Mouse (Mus musculus) MEL (cell line): ENCODE data around the gene Pdzd2. TPM values are rescaled to one million over a fixed set of nuclear protein-coding genes. Genes with fewer than 3 reads are reported as not detected.

Experiments
- DNase-seq: peaks from one replicate; pipeline ENCODE4 v3.0.0; 2011; ENCODE audit warnings: low read depth, low spot score
- H3K27ac ChIP-seq: 2 replicates; pipeline ENCODE4 v1.5.1; 2012; ENCODE audit warnings: low read depth, mild to moderate bottlenecking, control low read depth, low read length, moderate library complexity; ENCODE audit not compliant: control insufficient read depth
- H3K27me3 ChIP-seq, 2 experiments: fragments of 150-350 bp in 1 of 2; sonication (generic) in 1 of 2; 2 replicates each; pipeline ENCODE4 v1.6.1; 2012; ENCODE audit warnings: low read length in 2 of 2, mild to moderate bottlenecking in 2 of 2, improper control_type of control experiment in 1 of 2, moderate library complexity in 1 of 2; ENCODE audit not compliant: insufficient read depth in 2 of 2, control insufficient read depth in 1 of 2
- H3K36me3 ChIP-seq, 2 experiments: 2 replicates each; pipeline ENCODE4 v1.6.1; 2012 to 2014; ENCODE audit warnings: low read length in 2 of 2, improper control_type of control experiment in 1 of 2, inconsistent platforms in 1 of 2, mild to moderate bottlenecking in 1 of 2; ENCODE audit not compliant: insufficient read depth in 2 of 2, control insufficient read depth in 1 of 2
- H3K4me1 ChIP-seq, 2 experiments: fragments of 150-350 bp in 1 of 2; sonication (generic) in 1 of 2; 2 replicates each; pipeline ENCODE4 v1.6.1; 2012; ENCODE audit warnings: low read length in 2 of 2, improper control_type of control experiment in 1 of 2, mild to moderate bottlenecking in 1 of 2; ENCODE audit not compliant: insufficient read depth in 2 of 2, control insufficient read depth in 1 of 2
- H3K4me3 ChIP-seq, 2 experiments: fragments of 150-350 bp in 1 of 2; sonication (generic) in 1 of 2; 2 replicates each; pipeline ENCODE4 v1.5.1; 2012; ENCODE audit warnings: low read depth in 2 of 2, low read length in 2 of 2, mild to moderate bottlenecking in 2 of 2, moderate library complexity in 2 of 2, control low read depth in 1 of 2, improper control_type of control experiment in 1 of 2; ENCODE audit not compliant: control insufficient read depth in 1 of 2, insufficient read depth in 1 of 2
- H3K79me2 ChIP-seq: 2 replicates; pipeline ENCODE4 v1.6.1; 2012; ENCODE audit warnings: mild to moderate bottlenecking, low read length, moderate library complexity; ENCODE audit not compliant: control insufficient read depth, poor library complexity, insufficient read depth
- H3K9ac ChIP-seq: 2 replicates; pipeline ENCODE4 v1.6.1; 2012; ENCODE audit warnings: low read depth, mild to moderate bottlenecking, control low read depth, low read length, moderate library complexity; ENCODE audit not compliant: control insufficient read depth, poor library complexity, severe bottlenecking
- H3K9me3 ChIP-seq: fragments of 150-350 bp; sonication (generic); replicated peaks from 2 replicates; pipeline ENCODE4 v1.6.1; 2012; ENCODE audit warnings: mild to moderate bottlenecking, low read length, improper control_type of control experiment, moderate library complexity; ENCODE audit not compliant: insufficient read depth
- BHLHE40 ChIP-seq: IDR thresholded peaks from 2 replicates; pipeline ENCODE4 v1.6.1; 2012; ENCODE audit warnings: low read depth, mild to moderate bottlenecking, inconsistent platforms, low read length, improper control_type of control experiment, borderline replicate concordance
- CHD1 ChIP-seq: IDR thresholded peaks from 2 replicates; pipeline ENCODE4 v1.6.1; 2012; ENCODE audit warnings: low read depth, mild to moderate bottlenecking, inconsistent platforms, low read length, improper control_type of control experiment
- CHD2 ChIP-seq: IDR thresholded peaks from 2 replicates; pipeline ENCODE4 v1.6.1; 2011; ENCODE audit warnings: low read length, improper control_type of control experiment
- E2F4 ChIP-seq: IDR thresholded peaks from 2 replicates; pipeline ENCODE4 v1.6.1; 2011; ENCODE audit warnings: low read depth, low read length, improper control_type of control experiment, borderline replicate concordance
- ELF1 ChIP-seq: IDR thresholded peaks from 2 replicates; pipeline ENCODE4 v1.6.1; 2014; ENCODE audit warnings: low read depth, mild to moderate bottlenecking, inconsistent platforms, low read length, improper control_type of control experiment, moderate library complexity
- ETS1 ChIP-seq: IDR thresholded peaks from 2 replicates; pipeline ENCODE4 v1.6.1; 2012; ENCODE audit warnings: low read depth, mild to moderate bottlenecking, inconsistent platforms, low read length, improper control_type of control experiment, moderate library complexity
- GABPA ChIP-seq: IDR thresholded peaks from 2 replicates; pipeline ENCODE4 v1.6.1; 2012; ENCODE audit warnings: low read depth, mild to moderate bottlenecking, inconsistent platforms, low read length, improper control_type of control experiment, moderate library complexity
- HCFC1 ChIP-seq: IDR thresholded peaks from 2 replicates; pipeline ENCODE4 v1.6.1; 2012; ENCODE audit warnings: low read depth, mild to moderate bottlenecking, inconsistent platforms, low read length, improper control_type of control experiment, moderate library complexity
- JUND ChIP-seq: IDR thresholded peaks from 2 replicates; pipeline ENCODE4 v1.6.1; 2011; ENCODE audit warnings: low read depth, mild to moderate bottlenecking, improper control_type of control experiment, low read length
- KAT2A ChIP-seq: conservative IDR thresholded peaks from 2 replicates; pipeline ENCODE4 v1.6.1; 2012; ENCODE audit warnings: low read depth, low read length, improper control_type of control experiment, inconsistent platforms
- MAFK ChIP-seq: IDR thresholded peaks from 2 replicates; pipeline ENCODE4 v1.6.1; 2011; ENCODE audit warnings: low read depth, mild to moderate bottlenecking, low read length, improper control_type of control experiment, borderline replicate concordance
- MAX ChIP-seq: IDR thresholded peaks from 2 replicates; pipeline ENCODE4 v1.6.1; 2011; ENCODE audit warnings: low read length, improper control_type of control experiment
- MEF2A ChIP-seq: IDR thresholded peaks from 2 replicates; pipeline ENCODE4 v1.6.1; 2014; ENCODE audit warnings: low read depth, mild to moderate bottlenecking, inconsistent platforms, low read length, improper control_type of control experiment; ENCODE audit not compliant: poor library complexity, insufficient replicate concordance, severe bottlenecking; ENCODE audit errors: extremely low read depth
- MYB ChIP-seq: IDR thresholded peaks from 2 replicates; pipeline ENCODE4 v1.6.1; 2011; ENCODE audit warnings: mild to moderate bottlenecking, low read depth, low read length, improper control_type of control experiment
- NELFE ChIP-seq: IDR thresholded peaks from 2 replicates; pipeline ENCODE4 v1.6.1; 2011; ENCODE audit warnings: low read depth, low read length, improper control_type of control experiment
- POLR2A ChIP-seq, 2 experiments: IDR thresholded peaks; 2 replicates each; pipeline ENCODE4 v1.6.1; 2011 to 2012; ENCODE audit warnings: low read length in 2 of 2, mild to moderate bottlenecking in 2 of 2, control low read depth in 1 of 2, improper control_type of control experiment in 1 of 2, low read depth in 1 of 2, moderate library complexity in 1 of 2; ENCODE audit not compliant: control insufficient read depth in 1 of 2, insufficient read depth in 1 of 2, poor library complexity in 1 of 2
- POLR2AphosphoS5 ChIP-seq: IDR thresholded peaks from 2 replicates; pipeline ENCODE4 v1.6.1; 2012; ENCODE audit warnings: low read depth, borderline replicate concordance, mild to moderate bottlenecking, inconsistent platforms, low read length, moderate library complexity, mixed read lengths
- RAD21 ChIP-seq: IDR thresholded peaks from 2 replicates; pipeline ENCODE4 v1.6.1; 2011; ENCODE audit warnings: mild to moderate bottlenecking, low read depth, low read length, improper control_type of control experiment
- RCOR1 ChIP-seq: IDR thresholded peaks from 2 replicates; pipeline ENCODE4 v1.6.1; 2012; ENCODE audit warnings: low read depth, mild to moderate bottlenecking, inconsistent platforms, low read length, improper control_type of control experiment
- SIN3A ChIP-seq: IDR thresholded peaks from 2 replicates; pipeline ENCODE4 v1.6.1; 2012; ENCODE audit warnings: low read length, improper control_type of control experiment, inconsistent platforms
- SMC3 ChIP-seq: IDR thresholded peaks from 2 replicates; pipeline ENCODE4 v1.6.1; 2011; ENCODE audit warnings: low read depth, low read length, improper control_type of control experiment
- TBP ChIP-seq: IDR thresholded peaks from 2 replicates; pipeline ENCODE4 v1.8.0; 2011; ENCODE audit warnings: low read depth, low read length, improper control_type of control experiment
- UBTF ChIP-seq: IDR thresholded peaks from 2 replicates; pipeline ENCODE4 v1.6.1; 2012; ENCODE audit warnings: low read depth, mild to moderate bottlenecking, inconsistent platforms, low read length, improper control_type of control experiment, moderate library complexity, borderline replicate concordance; ENCODE audit not compliant: insufficient read depth
- ZKSCAN1 ChIP-seq: IDR thresholded peaks from 2 replicates; pipeline ENCODE4 v1.6.1; 2012; ENCODE audit warnings: low read depth, mild to moderate bottlenecking, inconsistent platforms, low read length, improper control_type of control experiment, moderate library complexity
- ZMIZ1 ChIP-seq: IDR thresholded peaks from 2 replicates; pipeline ENCODE4 v1.6.1; 2012; ENCODE audit warnings: low read depth, mild to moderate bottlenecking, inconsistent platforms, low read length, improper control_type of control experiment, moderate library complexity
- polyA plus RNA-seq, 2 experiments: library from polyadenylated mRNA; stranded (reverse) in 1 of 2; unstranded in 1 of 2; fragments of >175 nt in 1 of 2; fragments of >200 nt in 1 of 2; gene quantifications; 2 replicates each; pipeline versions ENCODE4 v1.2.1 to v1.2.4; 2012; ENCODE audit warnings: low replicate concordance in 2 of 2, low read depth in 1 of 2; ENCODE audit not compliant: insufficient read length in 2 of 2, insufficient read depth in 1 of 2, missing spikeins in 1 of 2
- total RNA-seq: library from RNA; depleted of rRNA; stranded (reverse); fragments of 300-350 nt; gene quantifications from 2 replicates; pipeline ENCODE4 v1.2.3, GENCODE M21; 2012

Pdzd2 gene
- total and polyA plus RNA-seq, 3 experiments: 0.15 to 0.33 TPM; not detected in 1

DNA sequence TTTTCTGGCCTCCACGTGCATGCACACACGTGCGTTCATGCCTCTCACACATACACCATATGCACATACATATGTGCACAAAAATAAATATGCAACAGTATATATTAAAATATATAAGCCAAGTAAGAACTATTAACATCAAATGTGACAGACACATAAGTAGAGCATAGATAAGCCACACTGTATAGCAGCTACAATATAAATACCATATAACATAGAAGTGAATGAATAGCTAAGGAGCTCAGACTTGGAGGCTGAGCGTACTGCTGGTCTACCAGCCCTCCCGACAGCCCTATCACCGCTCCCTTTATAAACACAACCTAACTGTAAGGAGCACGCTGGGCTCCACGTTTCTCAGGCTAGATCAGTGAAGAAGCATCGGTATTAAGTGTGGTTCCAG is 79.4 kb downstream of the Pdzd2 start:
- Histone ChIP-seq H3K27me3 (peaks cover 0 to 2% of the 10 kb centered on the region in 2 experiments; a peak in 2 of 4 replicates), H3K36me3 (no peaks in the 10 kb centered on the region), H3K4me1 (no peaks in the 10 kb centered on the region), H3K27ac (no peak overlapping the region), H3K4me3 (no peak overlapping the region), H3K9ac (no peak overlapping the region), H3K9me3 (no peaks in the 10 kb centered on the region), H3K79me2 (no peaks in the 10 kb centered on the region)
- TF ChIP-seq GABPA (no peak), POLR2A (IDR thresholded peaks at IDR 0.05; ENCODE audit: control insufficient read depth in 1 of 2, insufficient read depth in 1 of 2, low read depth in 1 of 2, low read length in 2 of 2, poor library complexity in 1 of 2) (no peak), ELF1 (no peak), HCFC1 (no peak), UBTF (no peak), RAD21 (no peak), POLR2AphosphoS5 (no peak), KAT2A (no peak), MAX (no peak), JUND (no peak)
- DNase-seq: no peak

DNA sequence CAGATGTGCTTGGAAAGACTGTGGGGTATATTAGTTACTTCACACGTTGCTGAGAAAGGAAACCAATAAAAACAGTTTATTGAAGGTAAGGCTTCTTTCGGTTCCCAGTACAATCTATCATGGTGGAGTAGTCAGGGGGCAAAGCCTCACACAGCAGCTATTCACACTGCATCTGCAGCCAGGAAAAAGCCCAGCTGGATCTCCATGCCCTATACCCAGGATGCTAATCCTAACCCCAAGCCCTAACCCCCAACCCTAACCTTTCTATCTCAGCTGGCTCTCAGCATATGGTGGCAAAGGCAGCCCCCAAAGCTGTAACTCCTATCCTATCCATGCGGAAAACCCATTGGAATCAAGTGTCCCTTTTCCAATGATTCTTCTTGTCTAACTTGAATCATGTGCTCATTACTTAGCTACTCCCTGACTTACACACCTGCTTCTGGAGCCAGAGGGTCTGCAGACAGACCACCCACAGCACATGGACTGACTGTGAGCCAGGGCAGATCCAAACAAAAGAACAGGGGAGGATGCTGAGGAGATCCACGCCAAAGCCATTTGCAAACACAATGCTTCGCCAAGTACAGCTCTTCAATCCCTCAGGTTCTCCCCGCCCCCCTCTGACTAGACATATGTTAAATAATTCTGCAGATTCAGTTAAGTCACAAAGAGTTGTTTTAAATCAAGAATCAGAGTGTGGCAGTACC is 83.6 kb downstream of the Pdzd2 start:
- TF ChIP-seq RAD21 (no peak), ETS1 (no peak), TBP (no peak), CHD1 (no peak), MEF2A (no peak), HCFC1 (no peak), CHD2 (no peak), POLR2A (IDR thresholded peaks at IDR 0.05; ENCODE audit: control insufficient read depth in 1 of 2, insufficient read depth in 1 of 2, low read depth in 1 of 2, low read length in 2 of 2, poor library complexity in 1 of 2) (no peak), MYB (no peak), NELFE (no peak), BHLHE40 (no peak), SIN3A (no peak), MAFK (no peak), RCOR1 (no peak), GABPA (no peak), ELF1 (no peak), SMC3 (no peak), E2F4 (no peak), ZMIZ1 (no peak), ZKSCAN1 (no peak)
- Histone ChIP-seq H3K27me3 (peaks cover 0 to 2% of the 10 kb centered on the region in 2 experiments; a peak in 2 of 4 replicates), H3K4me3 (no peak overlapping the region), H3K36me3 (no peaks in the 10 kb centered on the region), H3K4me1 (no peaks in the 10 kb centered on the region), H3K27ac (no peak overlapping the region), H3K9me3 (no peaks in the 10 kb centered on the region), H3K9ac (no peak overlapping the region), H3K79me2 (no peaks in the 10 kb centered on the region)
- DNase-seq: no peak
